Mouse (Mus musculus) urinary bladder, postnatal 25 days (tissue): ENCODE data around the gene Myo1d.

Source experiments
- DNase-seq: peaks from one replicate; pipeline ENCODE4 v3.0.0; 2022; ENCODE audit warnings: low spot score

Myo1d gene

GRCm38 (mm10) chr11:80723406-80724047 is 56.3 kb downstream of the Myo1d start:
- no peak for DNase-seq

- DNase-seq = no peak
Observed at GRCm38 (mm10) chr11:80719014-80719413, 60.8 kb downstream of the Myo1d start.

- DNase-seq = no peak
Observed at GRCm38 (mm10) chr11:80718036-80718435, 61.8 kb downstream of the Myo1d start.

GRCm38 (mm10) chr11:80715115-80715514 is 64.7 kb downstream of the Myo1d start:
- no peak for DNase-seq

GRCm38 (mm10) chr11:80713705-80714104 is 66.1 kb downstream of the Myo1d start:
- DNase-seq = no peak

DNA sequence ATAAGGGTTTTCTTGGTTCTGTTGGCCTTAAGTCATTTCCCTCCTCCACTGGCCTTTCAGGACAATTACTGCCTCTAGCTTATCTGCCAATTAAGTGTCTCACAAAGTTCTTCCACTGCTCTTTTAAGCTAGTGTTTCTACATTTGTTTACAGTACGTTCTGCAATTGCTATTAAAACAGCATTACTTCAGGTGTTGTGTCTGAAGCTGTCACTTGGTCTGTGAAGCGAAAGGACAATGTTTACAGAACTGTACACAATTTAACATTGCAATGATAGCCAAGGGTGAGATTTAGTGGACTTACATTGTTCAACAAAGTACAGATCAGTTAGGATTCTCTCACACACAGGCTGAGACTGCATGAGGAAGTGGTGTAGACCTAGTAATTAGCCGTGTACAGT is 67.6 kb downstream of the Myo1d start:
- DNase-seq = no peak

GRCm38 (mm10) chr11:80711336-80711735 is 68.5 kb downstream of the Myo1d start:
- no peak for DNase-seq

DNA sequence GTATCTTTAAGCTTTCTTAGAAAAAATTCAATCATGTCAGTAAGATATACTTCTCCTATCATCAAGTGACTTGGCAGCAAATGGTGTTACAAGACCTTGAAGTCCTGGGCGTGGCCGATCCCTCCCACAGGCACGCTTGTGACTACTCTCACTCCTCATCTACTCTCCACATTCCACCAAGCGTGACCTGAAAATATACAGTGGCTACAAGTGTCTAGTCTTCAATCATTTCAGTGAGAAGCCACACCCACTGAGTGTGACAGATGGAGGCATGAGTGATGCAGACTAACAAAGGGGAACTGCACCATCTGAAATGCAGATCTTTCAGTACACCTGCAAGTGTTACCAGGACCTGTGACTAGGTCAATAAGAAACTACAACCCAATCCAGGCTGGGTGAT is 79.2 kb downstream of the Myo1d start:
- DNase-seq = no peak

- no peak for DNase-seq
Observed at GRCm38 (mm10) chr11:80698721-80699120, 81.1 kb downstream of the Myo1d start.

DNA sequence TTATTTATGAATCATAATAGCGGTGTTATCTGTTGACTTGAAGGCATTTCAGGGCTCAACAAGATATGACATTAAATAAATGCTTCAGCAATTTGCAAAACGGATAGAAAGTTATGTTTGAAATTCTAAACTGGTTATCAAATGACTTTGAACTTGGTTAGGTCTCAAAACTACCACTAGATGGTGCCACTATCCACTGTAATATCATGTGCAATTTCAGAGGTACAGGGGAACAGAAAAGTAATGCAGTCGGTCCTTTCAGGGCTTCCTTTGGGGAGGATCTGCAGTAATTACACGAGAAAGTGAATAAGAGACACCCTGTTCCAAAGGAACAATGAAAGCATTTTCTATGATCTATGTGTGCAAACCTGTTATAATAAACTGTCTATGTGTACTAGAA is 83.5 kb downstream of the Myo1d start:
- no peak for DNase-seq

DNA sequence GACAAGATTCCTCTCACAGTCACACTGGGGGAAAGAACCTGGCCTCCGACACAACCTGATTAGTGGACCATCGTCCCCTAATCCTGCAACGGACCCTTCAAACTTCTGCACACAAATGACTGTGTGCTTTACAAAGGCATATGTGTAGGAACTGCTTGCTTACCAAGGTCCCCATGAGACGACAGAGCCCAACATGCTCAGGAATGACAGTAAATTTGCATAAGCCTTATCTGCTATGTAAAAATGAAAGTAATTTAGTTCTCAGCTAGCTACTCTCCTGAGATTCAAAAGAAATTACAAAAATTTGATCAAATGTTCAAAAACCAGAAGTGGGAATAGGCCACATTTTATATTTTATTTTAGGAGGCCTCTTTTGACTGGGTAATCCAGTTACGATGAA is 95.2 kb downstream of the Myo1d start:
- DNase-seq = no peak

- no peak for DNase-seq
Observed at GRCm38 (mm10) chr11:80682745-80683144, 97.1 kb downstream of the Myo1d start.

DNA sequence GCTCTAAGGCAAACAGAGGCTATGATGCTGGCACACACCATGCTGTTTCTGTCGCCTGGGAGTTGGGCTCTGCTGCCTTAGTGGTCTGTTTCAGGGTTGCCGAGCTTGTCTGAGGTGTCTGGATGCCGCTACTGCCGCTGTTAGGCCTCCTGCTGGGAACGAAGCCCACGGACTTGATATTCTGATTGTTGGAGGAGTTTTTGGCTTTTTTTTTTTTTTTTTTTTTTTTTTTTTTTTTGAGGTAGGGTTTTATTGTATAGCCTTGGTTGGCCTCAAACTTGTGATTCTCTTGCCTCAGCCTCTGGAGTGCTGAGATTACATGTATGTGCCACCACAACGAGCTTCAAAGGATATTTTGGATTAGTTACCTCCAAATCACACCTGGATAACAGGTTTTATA is 106.8 kb downstream of the Myo1d start:
- no peak for DNase-seq

DNA sequence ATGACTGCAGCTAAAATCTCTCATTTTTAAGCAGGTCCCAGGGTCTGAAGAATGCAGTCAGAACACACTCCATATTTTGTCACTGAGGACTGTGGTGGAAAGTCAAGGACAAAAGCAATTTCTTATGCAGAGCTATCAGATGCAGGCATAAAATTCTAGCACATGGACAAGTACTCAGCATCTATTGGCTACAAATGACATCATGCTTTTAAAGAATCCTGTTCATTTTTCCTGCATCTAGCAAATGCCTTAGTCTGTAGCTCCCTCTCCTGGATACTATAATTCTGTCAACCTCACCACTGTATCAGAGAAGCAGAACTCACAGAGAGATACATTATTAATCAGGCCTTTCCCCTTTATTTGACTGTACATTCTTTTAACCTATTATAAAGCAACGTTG is 109.4 kb downstream of the Myo1d start:
- no peak for DNase-seq

DNA sequence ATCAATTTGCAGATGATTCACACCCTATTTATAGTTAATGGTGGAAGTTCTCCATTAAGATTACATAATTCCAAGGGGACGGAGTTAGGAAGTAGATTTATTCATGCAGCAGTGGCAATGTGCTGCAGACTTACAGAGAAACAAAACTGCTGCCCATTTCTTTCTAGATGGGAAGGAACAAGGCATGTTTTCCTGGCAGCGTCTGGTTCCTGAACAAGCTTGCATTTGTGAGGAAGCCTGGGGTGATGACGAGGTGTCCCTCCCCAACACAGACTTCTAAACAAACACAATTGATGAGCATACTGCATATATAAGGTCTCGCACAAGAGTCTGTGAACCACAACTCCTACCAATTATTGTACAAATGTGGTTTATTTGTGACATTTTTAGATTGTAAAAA is 109.9 kb downstream of the Myo1d start:
- DNase-seq = no peak

DNA sequence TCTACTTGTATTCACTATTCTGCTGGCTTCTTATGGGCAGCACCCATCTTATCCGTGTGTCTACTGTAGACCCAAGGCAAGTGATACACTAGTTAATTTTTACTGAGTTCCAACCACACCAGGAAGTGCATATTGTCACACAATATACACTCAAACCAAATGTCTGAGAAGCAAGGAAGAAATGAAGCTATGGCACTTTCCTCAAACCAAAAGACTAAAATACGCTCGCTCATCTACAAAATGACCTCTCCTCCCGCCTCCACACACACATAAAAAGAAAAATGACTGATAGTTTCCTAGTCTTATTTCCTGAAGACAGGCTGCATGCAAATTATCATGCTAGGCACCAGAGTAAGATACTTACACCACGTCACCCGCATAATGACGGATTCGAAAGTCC is 113.6 kb downstream of the Myo1d start:
- no peak for DNase-seq

DNA sequence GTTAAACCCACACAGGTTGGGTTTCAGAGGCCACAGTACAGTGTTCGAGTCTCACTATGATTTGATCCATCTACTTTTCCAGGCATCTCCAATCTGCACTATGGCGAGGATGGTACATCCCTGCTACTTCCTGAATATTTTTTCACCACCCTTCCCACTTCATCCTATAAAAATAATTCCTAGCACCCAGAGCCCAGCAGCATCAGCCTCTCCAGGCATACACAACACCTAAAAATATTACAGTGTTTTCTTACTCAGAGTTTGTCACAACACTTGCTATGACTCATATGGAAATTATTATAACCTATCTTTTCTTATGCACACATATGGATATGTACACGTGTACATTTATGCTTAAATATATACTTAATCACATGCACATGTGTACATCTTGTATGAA is 115.6 kb downstream of the Myo1d start:
- no peak for DNase-seq

DNA sequence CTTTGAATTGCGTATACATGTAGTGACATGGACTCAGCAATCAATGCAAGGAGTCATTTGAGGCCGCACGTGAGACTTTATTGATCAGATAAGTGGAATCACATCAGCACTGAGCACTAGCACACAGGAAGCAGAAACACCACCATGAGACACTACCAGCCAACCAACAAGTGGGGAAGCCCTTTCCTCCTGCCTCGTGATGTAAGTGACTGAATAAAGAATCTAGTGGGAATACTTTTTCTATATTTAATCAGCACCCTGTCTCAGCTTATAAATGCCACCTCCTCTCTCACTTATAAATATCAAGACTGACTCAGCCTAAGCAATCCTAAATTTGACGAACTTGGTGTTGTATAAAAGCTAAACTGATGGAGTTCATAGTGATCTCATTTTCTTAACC is 134.7 kb downstream of the Myo1d start:
- DNase-seq = no peak

GRCm38 (mm10) chr11:80628992-80629865 is 150.6 kb downstream of the Myo1d start:
- DNase-seq = no peak

DNA sequence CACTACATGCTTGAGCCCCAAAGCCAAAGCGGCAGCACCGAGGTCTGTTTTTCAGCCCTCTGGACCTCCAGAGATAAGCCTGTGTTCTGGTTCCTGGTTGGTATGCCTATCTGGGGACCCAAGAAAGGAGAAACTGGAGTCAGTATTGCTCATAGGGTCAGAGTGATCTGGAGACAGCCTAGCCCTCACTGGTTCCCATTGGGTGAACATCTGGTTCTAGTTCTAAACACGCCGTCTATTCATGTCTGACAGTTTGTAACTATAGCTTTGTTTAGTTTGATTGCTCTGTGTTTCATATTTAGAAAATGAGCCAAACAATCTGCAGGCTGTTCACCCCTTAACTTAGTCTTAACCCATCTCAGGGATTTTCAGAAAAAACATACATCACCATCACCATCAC is 151.2 kb downstream of the Myo1d start:
- no peak for DNase-seq

GRCm38 (mm10) chr11:80623038-80623380 is 156.8 kb downstream of the Myo1d start:
- no peak for DNase-seq

GRCm38 (mm10) chr11:80622233-80623037 is 157.4 kb downstream of the Myo1d start:
- no peak for DNase-seq
